Mouse (Mus musculus) ZHBTc4 (cell line): Measurements from ENCODE around the gene Gm595.
A peak's percentile ranks its signal among the peaks of the same experiment; 100 is the strongest.

Experiments used
- DNase-seq: peaks from one replicate; pipeline ENCODE4 v3.0.0-alpha.2; 2011; ENCODE audit warnings: low read depth, low spot score

Gm595 gene

GRCm38 (mm10) chrX:48877613-48878012 lies at the start of gene Gm595:
Gene Gm595 (minus strand): TSS chrX:48877713.
- peak; percentile 18 for DNase-seq

DNA sequence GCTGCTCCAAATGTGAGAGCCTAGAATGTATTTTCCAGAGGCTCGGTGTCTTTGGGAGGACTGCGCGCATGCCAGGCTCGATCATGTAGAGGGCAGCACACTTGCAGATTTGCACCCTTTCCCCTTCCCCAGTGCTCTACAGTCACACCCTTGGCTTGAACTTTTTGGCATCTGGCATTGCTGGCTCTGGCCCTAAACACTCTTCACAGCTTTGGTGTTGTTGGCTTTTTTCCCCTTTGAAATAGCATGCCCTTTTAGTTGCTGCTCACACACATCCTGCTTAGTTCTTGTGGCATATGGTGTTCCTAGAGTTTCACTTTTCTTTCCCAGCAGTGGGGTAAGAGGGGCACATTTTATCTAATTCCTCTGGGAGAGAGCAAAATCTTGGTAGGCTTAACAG lies 30.9 kb upstream of the Gm595 start:
- no peak for DNase-seq

DNA sequence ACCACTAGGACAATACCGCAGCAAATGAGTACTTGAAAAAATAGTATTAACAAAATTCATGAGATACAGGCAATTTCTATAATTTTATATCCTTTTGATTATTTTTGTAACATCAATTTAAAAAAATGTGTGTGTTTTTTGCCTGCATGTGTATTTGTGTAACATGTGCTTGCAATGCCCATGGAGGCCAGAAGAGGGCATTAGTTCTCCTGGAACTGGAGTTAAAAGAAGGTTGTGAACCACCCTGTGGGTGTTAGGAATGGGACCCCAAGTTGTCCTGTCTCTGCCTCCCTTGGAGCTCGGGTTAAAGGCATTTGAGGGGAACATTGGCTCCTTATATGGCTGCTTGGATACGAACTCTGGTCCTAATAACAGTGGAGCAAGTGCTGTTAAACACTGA lies 26.2 kb upstream of the Gm595 start:
- DNase-seq, result peak; percentile 29

- peak; percentile 8 for DNase-seq
Measured at GRCm38 (mm10) chrX:48899555-48899954, 22.0 kb upstream of the Gm595 start.

- no peak for DNase-seq
Measured at GRCm38 (mm10) chrX:48896803-48897202, 19.3 kb upstream of the Gm595 start.

GRCm38 (mm10) chrX:48893946-48894345 lies 16.4 kb upstream of the Gm595 start:
- peak; percentile 68 for DNase-seq

GRCm38 (mm10) chrX:48890259-48890658 lies 12.7 kb upstream of the Gm595 start:
- DNase-seq, result no peak

DNA sequence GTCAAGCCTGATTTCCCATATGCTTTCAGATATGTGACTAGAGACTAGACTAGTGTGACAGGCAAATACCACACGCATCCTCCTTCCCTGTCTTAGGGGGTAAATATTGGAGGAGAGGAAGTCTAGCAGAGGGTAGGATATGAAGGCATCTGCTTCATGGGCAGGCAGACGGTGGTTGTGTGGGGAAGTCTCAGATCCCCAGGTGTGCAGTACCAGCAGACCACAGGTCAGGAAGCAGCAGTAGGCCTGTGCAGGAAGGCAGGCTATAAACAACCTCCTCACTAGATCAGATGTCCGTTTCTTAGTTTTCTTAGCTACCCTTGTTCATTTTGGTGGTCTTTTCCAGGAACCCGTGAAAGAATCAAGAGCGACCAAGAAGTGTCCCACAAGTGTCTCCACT lies 7.1 kb upstream of the Gm595 start:
- DNase-seq, result no peak
